Mouse (Mus musculus) hindbrain, postnatal 0 days (tissue): ENCODE measurements around the gene Crocc2. TPM values are rescaled to one million over a fixed set of nuclear protein-coding genes. Genes with fewer than 3 reads are reported as not detected.

ENCODE experiments used
- ATAC-seq: fragments of 200-750 bp; cut with Nextera tagmentation; 2 replicates; pipeline ENCODE4 v1.8.0; 2017; ENCODE audit warnings: mild to moderate bottlenecking, moderate TSS enrichment, moderate library complexity
- DNase-seq: peaks from one replicate; pipeline ENCODE4 v3.0.0-alpha.2; 2015; ENCODE audit warnings: low spot score
- H3K27ac ChIP-seq: fragments of 300-500 bp; sonication (generic); 2 replicates; pipeline ENCODE4 v1.5.1; 2014; ENCODE audit warnings: mild to moderate bottlenecking
- H3K27me3 ChIP-seq: fragments of 300-500 bp; sonication (generic); 2 replicates; pipeline ENCODE4 v1.6.1; 2014; ENCODE audit warnings: low read length, mixed read lengths; ENCODE audit not compliant: insufficient read depth
- H3K36me3 ChIP-seq: fragments of 300-500 bp; sonication (generic); 2 replicates; pipeline ENCODE4 v1.6.1; 2014; ENCODE audit warnings: low read length, mixed read lengths; ENCODE audit not compliant: insufficient read depth
- H3K4me1 ChIP-seq: fragments of 300-500 bp; sonication (generic); 2 replicates; pipeline ENCODE4 v1.6.1; 2014; ENCODE audit warnings: antibody characterized with exemption, low read length, mixed read lengths; ENCODE audit not compliant: insufficient read depth
- H3K4me2 ChIP-seq: fragments of 300-500 bp; sonication (generic); 2 replicates; pipeline ENCODE4 v1.6.1; 2014; ENCODE audit warnings: low read depth, mild to moderate bottlenecking, low read length, moderate library complexity, mixed read lengths
- H3K4me3 ChIP-seq: fragments of 300-500 bp; sonication (generic); 2 replicates; pipeline ENCODE4 v1.5.1; 2014; ENCODE audit warnings: low read length
- H3K9ac ChIP-seq: fragments of 300-500 bp; sonication (generic); replicated peaks from 2 replicates; pipeline ENCODE4 v1.6.1; 2014; ENCODE audit warnings: mild to moderate bottlenecking, low read length, moderate library complexity, mixed read lengths
- H3K9me3 ChIP-seq: fragments of 300-500 bp; sonication (generic); 2 replicates; pipeline ENCODE4 v1.6.1; 2016; ENCODE audit warnings: low read length, mixed read lengths
- CTCF ChIP-seq: IDR thresholded peaks from 2 replicates; pipeline ENCODE4 v1.5.1; 2016; ENCODE audit warnings: antibody characterized with exemption, control low read depth, low read depth
- WGBS: fragments of 180-500 bp; shearing (Covaris S2); extraction: QIAGEN DNeasy Blood & Tissue Kit; methylation state at CpG from one replicate; pipeline ENCODE4 v1.1.7; 2014; 5-methylcytosine and 5-hydroxymethylcytosine counted together
- polyA plus RNA-seq: library from polyadenylated mRNA; unstranded; fragments of >200 nt; fragmentation: Nextera tagmentation; extraction: Ambion mirVana; gene quantifications from 2 replicates; pipeline ENCODE4 v1.2.1, GENCODE M21; 2015
- total RNA-seq: library from RNA; depleted of rRNA; stranded (reverse); fragments of >200 nt; gene quantifications from 2 replicates; pipeline ENCODE4 v1.2.3, GENCODE M21; 2014

Gene Crocc2
- total and polyA plus RNA-seq, 2 experiments from 2014 or later: 0.63 to 1.1 TPM

GRCm38 (mm10) chr1:93150907-93151661, 17.4 kb upstream of the Crocc2 start:
- 65% methylated on average over 2 of the region's 2 CpGs for WGBS
- Histone ChIP-seq H3K4me3 (no peak overlapping the region), H3K9me3 (no peaks in the 10 kb centered on the region), H3K27me3 (no peaks in the 10 kb centered on the region), H3K9ac (no peak overlapping the region), H3K36me3 (no peaks in the 10 kb centered on the region), H3K4me1 (no peaks in the 10 kb centered on the region), H3K4me2 (no peak overlapping the region), H3K27ac (no peak overlapping the region)
- ATAC-seq: no peak
- TF ChIP-seq CTCF: no peak
- no peak for DNase-seq

- Histone ChIP-seq H3K27me3 (no peaks in the 10 kb centered on the region), H3K9me3 (no peaks in the 10 kb centered on the region), H3K4me3 (no peak overlapping the region), H3K4me2 (no peak overlapping the region), H3K27ac (no peak overlapping the region), H3K9ac (no peak overlapping the region), H3K36me3 (no peaks in the 10 kb centered on the region), H3K4me1 (no peaks in the 10 kb centered on the region)
- TF ChIP-seq CTCF: no peak
- DNase-seq: no peak
- no peak for ATAC-seq
- WGBS: 79% methylated on average over 4 of the region's 4 CpGs
These were observed 11.0 kb upstream of the Crocc2 start for GRCm38 (mm10) chr1:93157566-93157965.

- Histone ChIP-seq H3K27ac (no peak overlapping the region), H3K36me3 (no peaks in the 10 kb centered on the region), H3K9ac (no peak overlapping the region), H3K27me3 (no peaks in the 10 kb centered on the region), H3K4me1 (no peaks in the 10 kb centered on the region), H3K4me3 (no peak overlapping the region), H3K4me2 (no peak overlapping the region), H3K9me3 (no peaks in the 10 kb centered on the region)
- WGBS: 90% methylated on average over 8 of the region's 8 CpGs
- DNase-seq (no peak), ATAC-seq (no peak)
- TF ChIP-seq CTCF: no peak
These were observed 9.6 kb upstream of the Crocc2 start for GRCm38 (mm10) chr1:93158916-93159315.

GRCm38 (mm10) chr1:93159566-93160500, 8.7 kb upstream of the Crocc2 start:
- Histone ChIP-seq H3K4me3 (no peak overlapping the region), H3K9ac (no peak overlapping the region), H3K4me2 (no peak overlapping the region), H3K36me3 (no peaks in the 10 kb centered on the region), H3K27me3 (no peaks in the 10 kb centered on the region), H3K4me1 (no peaks in the 10 kb centered on the region), H3K9me3 (no peaks in the 10 kb centered on the region), H3K27ac (no peak overlapping the region)
- ATAC-seq (no peak), DNase-seq (no peak)
- WGBS: 74% methylated on average over 21 of the region's 21 CpGs
- no peak for TF ChIP-seq CTCF

- H3K27ac ChIP-seq: no peak within 1 kb of the TSS
- no peak within 1 kb of the TSS for H3K9ac ChIP-seq
- no peaks in the 10 kb centered on the region for H3K36me3 ChIP-seq
- no peak within 1 kb of the TSS for H3K4me3 ChIP-seq
- no peak for TF ChIP-seq CTCF
- H3K4me2 ChIP-seq: no peak within 1 kb of the TSS
- DNase-seq (no peak), ATAC-seq (no peak)
- no peaks in the 10 kb centered on the region for H3K4me1 ChIP-seq
- whole genome bisulfite sequencing: 79% methylated on average over 8 of the region's 8 CpGs
- no peaks in the 10 kb centered on the region for H3K27me3 ChIP-seq
- H3K9me3 ChIP-seq: no peaks in the 10 kb centered on the region
These were observed 7.9 kb upstream of the Crocc2 start, which contains the start of gene 2310007B03Rik for GRCm38 (mm10) chr1:93160501-93161133. Gene 2310007B03Rik (minus strand): TSS chr1:93160948.

- no peak for TF ChIP-seq CTCF
These were observed 7.2 kb upstream of the Crocc2 start for GRCm38 (mm10) chr1:93161350-93161749.

More at GRCm38 (mm10) chr1:93161350-93161749, 7.2 kb upstream of the Crocc2 start:
- ATAC-seq: no peak
- H3K4me2 ChIP-seq: no peak overlapping the region
- no peaks in the 10 kb centered on the region for H3K4me1 ChIP-seq
- no peak overlapping the region for H3K9ac ChIP-seq
- H3K27ac ChIP-seq: no peak overlapping the region
- DNase-seq: no peak
- no peak overlapping the region for H3K4me3 ChIP-seq
- H3K27me3 ChIP-seq: no peaks in the 10 kb centered on the region
- no peaks in the 10 kb centered on the region for H3K36me3 ChIP-seq
- WGBS: 70% methylated on average over 8 of the region's 8 CpGs
- H3K9me3 ChIP-seq: no peaks in the 10 kb centered on the region
